Mouse (Mus musculus) CH12.LX (cell line): ENCODE data around the gene Robo2. TPM values are rescaled to one million over a fixed set of nuclear protein-coding genes. Genes with fewer than 3 reads are reported as not detected.

Source experiments
- DNase-seq: peaks from one replicate; pipeline ENCODE4 v3.0.0-alpha.2; 2013; ENCODE audit errors: extremely low read depth
- H3K27ac ChIP-seq: 2 replicates; pipeline ENCODE4 v1.5.1; 2012; ENCODE audit warnings: low read depth, mild to moderate bottlenecking, control low read depth, moderate library complexity; ENCODE audit not compliant: insufficient read depth
- H3K27me3 ChIP-seq: replicated peaks from 2 replicates; pipeline ENCODE3; 2012; ENCODE audit warnings: inconsistent platforms
- H3K36me3 ChIP-seq, 2 experiments: replicated peaks in 1 of 2; 2 replicates each; pipeline versions ENCODE3 to v1.6.1; 2012; ENCODE audit warnings: inconsistent platforms in 1 of 2, low read length in 1 of 2, mild to moderate bottlenecking in 1 of 2, mixed read lengths in 1 of 2, moderate library complexity in 1 of 2; ENCODE audit not compliant: control insufficient read depth in 1 of 2, insufficient read depth in 1 of 2
- H3K4me1 ChIP-seq, 2 experiments: 2 replicates each; pipeline ENCODE4 v1.6.1; 2012; ENCODE audit warnings: inconsistent platforms in 1 of 2, moderate library complexity in 1 of 2; ENCODE audit not compliant: insufficient read depth in 2 of 2, control insufficient read depth in 1 of 2
- H3K4me2 ChIP-seq: 2 replicates; pipeline ENCODE4 v1.6.1; 2012; ENCODE audit warnings: low read depth, mild to moderate bottlenecking, control low read depth; ENCODE audit not compliant: poor library complexity, insufficient read depth, severe bottlenecking
- H3K4me3 ChIP-seq, 3 experiments: fragments of 150-350 bp in 1 of 3; sonication (generic) in 1 of 3; replicated peaks in 1 of 3; 2 replicates each; pipeline versions ENCODE3 to v1.5.1; 2011 to 2012; ENCODE audit warnings: low read depth in 2 of 3, low read length in 2 of 3, mild to moderate bottlenecking in 2 of 3, moderate library complexity in 2 of 3, control low read depth in 1 of 3, improper control_type of control experiment in 1 of 3, inconsistent platforms in 1 of 3, mixed read lengths in 1 of 3; ENCODE audit not compliant: poor library complexity in 1 of 3
- H3K79me2 ChIP-seq: replicated peaks from 2 replicates; pipeline ENCODE4 v1.6.1; 2012; ENCODE audit warnings: mild to moderate bottlenecking, moderate library complexity; ENCODE audit not compliant: control insufficient read depth, poor library complexity, insufficient read depth, severe bottlenecking; ENCODE audit errors: extremely low read depth
- H3K9ac ChIP-seq: 2 replicates; pipeline ENCODE4 v1.6.1; 2012; ENCODE audit warnings: low read depth, mild to moderate bottlenecking, control low read depth, moderate library complexity; ENCODE audit not compliant: insufficient read depth
- H3K9me3 ChIP-seq: replicated peaks from 2 replicates; pipeline ENCODE3; 2012; ENCODE audit warnings: low read length, inconsistent platforms, mixed read lengths
- CHD2 ChIP-seq: IDR thresholded peaks from 2 replicates; pipeline ENCODE4 v1.6.1; 2011; ENCODE audit warnings: low read length, improper control_type of control experiment
- HCFC1 ChIP-seq: IDR thresholded peaks from 2 replicates; pipeline ENCODE4 v1.6.1; 2012; ENCODE audit warnings: low read depth, mild to moderate bottlenecking, inconsistent platforms, low read length, improper control_type of control experiment
- JUND ChIP-seq: conservative IDR thresholded peaks from 2 replicates; pipeline ENCODE4 v1.6.1; 2011; ENCODE audit warnings: low read depth, low read length, improper control_type of control experiment
- MAZ ChIP-seq: IDR thresholded peaks from 2 replicates; pipeline ENCODE4 v1.6.1; 2012; ENCODE audit warnings: low read depth, mild to moderate bottlenecking, inconsistent platforms, low read length, improper control_type of control experiment, moderate library complexity
- MEF2A ChIP-seq: IDR thresholded peaks from 2 replicates; pipeline ENCODE4 v1.6.1; 2014; ENCODE audit warnings: low read depth, mild to moderate bottlenecking, inconsistent platforms, low read length, improper control_type of control experiment, borderline replicate concordance
- MXI1 ChIP-seq: IDR thresholded peaks from 2 replicates; pipeline ENCODE4 v1.6.1; 2011; ENCODE audit warnings: mild to moderate bottlenecking, low read depth, low read length, improper control_type of control experiment
- NELFE ChIP-seq: IDR thresholded peaks from 2 replicates; pipeline ENCODE4 v1.6.1; 2011; ENCODE audit warnings: low read depth, low read length, improper control_type of control experiment
- POLR2A ChIP-seq: IDR thresholded peaks from 2 replicates; pipeline ENCODE4 v1.6.1; 2011; ENCODE audit warnings: low read depth, mild to moderate bottlenecking, improper control_type of control experiment, low read length
- RAD21 ChIP-seq: IDR thresholded peaks from 2 replicates; pipeline ENCODE4 v1.6.1; 2011; ENCODE audit warnings: low read depth, mild to moderate bottlenecking, low read length, improper control_type of control experiment, moderate library complexity
- SIN3A ChIP-seq: IDR thresholded peaks from 2 replicates; pipeline ENCODE4 v1.6.1; 2012; ENCODE audit warnings: low read length, improper control_type of control experiment, inconsistent platforms
- SMC3 ChIP-seq: IDR thresholded peaks from 2 replicates; pipeline ENCODE4 v1.6.1; 2011; ENCODE audit warnings: low read depth, low read length, improper control_type of control experiment
- UBTF ChIP-seq: IDR thresholded peaks from 2 replicates; pipeline ENCODE4 v1.6.1; 2012; ENCODE audit warnings: low read depth, mild to moderate bottlenecking, inconsistent platforms, low read length, improper control_type of control experiment, moderate library complexity
- ZKSCAN1 ChIP-seq: IDR thresholded peaks from 2 replicates; pipeline ENCODE4 v1.6.1; 2012; ENCODE audit warnings: low read depth, inconsistent platforms, low read length, improper control_type of control experiment, borderline replicate concordance
- ZMIZ1 ChIP-seq: IDR thresholded peaks from 2 replicates; pipeline ENCODE4 v1.6.1; 2012; ENCODE audit warnings: low read depth, mild to moderate bottlenecking, inconsistent platforms, low read length, improper control_type of control experiment
- dilution Hi-C: fragments of 300-500 bp; cut with MboI; formaldehyde crosslinking; loops from 2 replicates; pipeline ENCODE4 v1.14.3; 2020; ENCODE audit warnings: low sequenced_read_pairs; ENCODE audit not compliant: extremely low pct_unique_long_range_greater_than_20kb, extremely low pct_ligation_motif_present
- in situ Hi-C: fragments of 300-500 bp; cut with MboI; formaldehyde crosslinking; loops from 3 replicates; pipeline ENCODE4 v1.14.3; 2019; ENCODE audit warnings: low sequenced_read_pairs, low pct_ligation_motif_present, low pct_unique_long_range_greater_than_20kb, mixed read lengths
- polyA plus RNA-seq: library from polyadenylated mRNA; unstranded; fragments of >175 nt; gene quantifications from 2 replicates; pipeline ENCODE4 v1.2.1, GENCODE M21; 2012; ENCODE audit warnings: low read depth; ENCODE audit not compliant: insufficient read length
- total RNA-seq, 2 experiments: library from RNA; depleted of rRNA; stranded (reverse); fragments of 300-350 nt in 1 of 2; fragments of >200 nt in 1 of 2; gene quantifications; 2 replicates each; pipeline ENCODE4 v1.2.3; 2012 to 2014

Robo2 gene
- total and polyA plus RNA-seq, 3 experiments: not detected

- H3K9me3 ChIP-seq: peaks cover 26% of the 10 kb centered on the region
- no peak overlapping the region for H3K4me3 ChIP-seq
- no peak for DNase-seq
- no peaks in the 10 kb centered on the region for H3K27me3 ChIP-seq
- no peak overlapping the region for H3K27ac ChIP-seq
- in situ Hi-C loops (no loop called here), dilution Hi-C loops (no loop called here)
- no peak overlapping the region for H3K4me2 ChIP-seq
- no peaks in the 10 kb centered on the region for H3K4me1 ChIP-seq
- TF ChIP-seq SIN3A (no peak), POLR2A (no peak), ZMIZ1 (no peak), NELFE (no peak), MXI1 (no peak), JUND (no peak), MEF2A (no peak), UBTF (no peak), HCFC1 (no peak), SMC3 (no peak)
- H3K9ac ChIP-seq: no peak overlapping the region
- no peaks in the 10 kb centered on the region for H3K79me2 ChIP-seq
- no peaks in the 10 kb centered on the region for H3K36me3 ChIP-seq
These were observed 252.4 kb downstream of the Robo2 start for GRCm38 (mm10) chr16:74159189-74159588.

GRCm38 (mm10) chr16:74136181-74136580 lies 275.4 kb downstream of the Robo2 start:
- no peak for DNase-seq
- in situ Hi-C loops: no loop called here

GRCm38 (mm10) chr16:74132833-74133232 lies 278.8 kb downstream of the Robo2 start:
- dilution Hi-C loops (no loop called here), in situ Hi-C loops (no loop called here)
- no peaks in the 10 kb centered on the region for H3K27me3 ChIP-seq
- no peaks in the 10 kb centered on the region for H3K4me1 ChIP-seq
- no peak for DNase-seq
- peaks cover 67% of the 10 kb centered on the region for H3K9me3 ChIP-seq
- no peaks in the 10 kb centered on the region for H3K79me2 ChIP-seq
- H3K36me3 ChIP-seq: no peaks in the 10 kb centered on the region
- H3K4me2 ChIP-seq: no peak overlapping the region
- no peak overlapping the region for H3K9ac ChIP-seq
- no peak overlapping the region for H3K27ac ChIP-seq
- TF ChIP-seq RAD21 (no peak), MAZ (no peak), CHD2 (no peak)
- TF ChIP-seq, all 38 proteins: peak for 0
- H3K4me3 ChIP-seq: no peak overlapping the region

More at GRCm38 (mm10) chr16:74136181-74136580, 275.4 kb downstream of the Robo2 start:
- H3K9me3 ChIP-seq: peaks cover 63% of the 10 kb centered on the region
- no peak for TF ChIP-seq ZKSCAN1
- TF ChIP-seq, all 38 proteins: peak for 0
- Histone ChIP-seq H3K27me3 (no peaks in the 10 kb centered on the region), H3K27ac (no peak overlapping the region), H3K4me2 (no peak overlapping the region), H3K4me1 (no peaks in the 10 kb centered on the region), H3K36me3 (no peaks in the 10 kb centered on the region), H3K4me3 (no peak overlapping the region), H3K9ac (no peak overlapping the region), H3K79me2 (no peaks in the 10 kb centered on the region)
- dilution Hi-C loops: no loop called here
